Mouse (Mus musculus): ENCODE data around the gene Slc1a6. TPM values are rescaled to one million over a fixed set of nuclear protein-coding genes. Genes with fewer than 3 reads are reported as not detected.
"Not testable (repeated sequence)": the region's sequence is repeated elsewhere in the genome, so short reads cannot be mapped to it uniquely, and the experiment has no call there.

Gene Slc1a6
- polyA plus RNA-seq, 1 experiment from 2014 or later: 7.8 TPM

- H3K9ac ChIP-seq: peak overlapping the region; percentile 84
- peak overlapping the region; percentile 62 for H3K4me3 ChIP-seq
- no peaks in the 10 kb centered on the region for H3K36me3 ChIP-seq
- no peaks in the 10 kb centered on the region for H3K9me3 ChIP-seq
- H3K4me1 ChIP-seq (replicated peaks): peaks cover 30% of the 10 kb centered on the region
- 53% methylated on average over 9 of the region's 9 CpGs for WGBS
- peak overlapping the region; percentile 38; the same call in 1 of the 2 replicates for H3K27ac ChIP-seq (replicated peaks)
- H3K4me2 ChIP-seq: peak overlapping the region; percentile 97
- no peaks in the 10 kb centered on the region for H3K27me3 ChIP-seq
- 0 out of 2 replicates have a peak, but pooled peaks have one; percentile 8 for ATAC-seq (ENCODE audit: low read depth)
Measured at GRCm38 (mm10) chr10:78779527-78779926, 769 bp upstream of the Slc1a6 start.

- Histone ChIP-seq H3K4me2 (peak overlapping the region; percentile 66), H3K4me1 (replicated peaks) (peaks cover 23% of the 10 kb centered on the region), H3K4me3 (peak overlapping the region; percentile 53), H3K9ac (peak overlapping the region; percentile 80), H3K27ac (replicated peaks) (peak overlapping the region; percentile 87), H3K27me3 (no peaks in the 10 kb centered on the region), H3K9me3 (no peaks in the 10 kb centered on the region), H3K36me3 (no peaks in the 10 kb centered on the region)
- WGBS: 5% methylated on average over 22 of the region's 22 CpGs
- peak; percentile 97 for ATAC-seq (ENCODE audit: low read depth)
Measured at GRCm38 (mm10) chr10:78787566-78788087, 7.3 kb downstream of the Slc1a6 start.

- ATAC-seq (ENCODE audit: low read depth): no peak
- Histone ChIP-seq H3K4me3 (no peak overlapping the region), H3K9me3 (no peaks in the 10 kb centered on the region), H3K36me3 (no peaks in the 10 kb centered on the region), H3K4me2 (no peak overlapping the region), H3K9ac (no peak overlapping the region), H3K4me1 (replicated peaks) (peaks cover 14% of the 10 kb centered on the region), H3K27ac (replicated peaks) (no peak overlapping the region), H3K27me3 (no peaks in the 10 kb centered on the region)
- WGBS: 43% methylated on average over 1 of the region's 1 CpGs
Measured at GRCm38 (mm10) chr10:78790561-78790960, 10.3 kb downstream of the Slc1a6 start.

GRCm38 (mm10) chr10:78801449-78801848 is 21.2 kb downstream of the Slc1a6 start:
- Histone ChIP-seq H3K27me3 (no peaks in the 10 kb centered on the region), H3K4me1 (replicated peaks) (no peaks in the 10 kb centered on the region), H3K4me2 (no peak overlapping the region), H3K9ac (no peak overlapping the region), H3K36me3 (no peaks in the 10 kb centered on the region), H3K9me3 (no peaks in the 10 kb centered on the region), H3K4me3 (no peak overlapping the region), H3K27ac (replicated peaks) (no peak overlapping the region)
- WGBS: 82% methylated on average over 2 of the region's 2 CpGs
- ATAC-seq (ENCODE audit: low read depth): no peak

GRCm38 (mm10) chr10:78812358-78813060 is 32.2 kb downstream of the Slc1a6 start:
- Histone ChIP-seq H3K4me1 (replicated peaks) (0 out of 2 replicates have a peak, but pooled peaks cover 8% of the 10 kb centered on the region), H3K9ac (no peak overlapping the region), H3K4me2 (peak overlapping the region; percentile 20; the same call in 1 of the 2 replicates), H3K27ac (replicated peaks) (no peak overlapping the region), H3K4me3 (no peak overlapping the region), H3K9me3 (no peaks in the 10 kb centered on the region), H3K27me3 (no peaks in the 10 kb centered on the region), H3K36me3 (no peaks in the 10 kb centered on the region; the same call in 1 of the 2 replicates)
- WGBS: 43% methylated on average over 6 of the region's 6 CpGs
- ATAC-seq (ENCODE audit: low read depth): peak; percentile 95

- ATAC-seq (ENCODE audit: low read depth); H3K27me3 ChIP-seq; H3K4me1 ChIP-seq (replicated peaks); H3K27ac ChIP-seq (replicated peaks); H3K9me3 ChIP-seq; H3K9ac ChIP-seq; H3K36me3 ChIP-seq; H3K4me3 ChIP-seq; H3K4me2 ChIP-seq: not testable (repeated sequence)
- WGBS: 89% methylated on average over 12 of the region's 12 CpGs
Measured at GRCm38 (mm10) chr10:78840456-78840855, 60.2 kb downstream of the Slc1a6 start.

GRCm38 (mm10) chr10:78852066-78852465 is 71.8 kb downstream of the Slc1a6 start, which contains the start of gene Olfr1356:
Gene Olfr1356 (minus strand): TSS chr10:78852166.
- Histone ChIP-seq H3K4me2 (no peak within 1 kb of the TSS), H3K36me3 (no peaks in the 10 kb centered on the region), H3K27me3 (no peaks in the 10 kb centered on the region), H3K4me1 (replicated peaks) (no peaks in the 10 kb centered on the region), H3K9ac (no peak within 1 kb of the TSS), H3K9me3 (no peaks in the 10 kb centered on the region), H3K27ac (replicated peaks) (no peak within 1 kb of the TSS), H3K4me3 (no peak within 1 kb of the TSS)
- ATAC-seq (ENCODE audit: low read depth): no peak
- WGBS: 81% methylated on average over 2 of the region's 2 CpGs

Other genes with a start within 250 kb of the Slc1a6 start
- 52.3 and 54.6 TPM in 2 replicates for gene Ilvbl, start 206.2 kb upstream of the Slc1a6 start, polyA plus RNA-seq (2015; fragmentation: Nextera tagmentation; extraction: Ambion mirVana)
- gene Syde1, start 188.5 kb upstream of the Slc1a6 start, polyA plus RNA-seq (2015; fragmentation: Nextera tagmentation; extraction: Ambion mirVana): 4.3 and 4.4 TPM in 2 replicates
- gene Olfr1357, start 162.4 kb upstream of the Slc1a6 start, polyA plus RNA-seq (2015; fragmentation: Nextera tagmentation; extraction: Ambion mirVana): not detected in 2 replicates
- gene Casp14, start 62.2 kb upstream of the Slc1a6 start, polyA plus RNA-seq (2015; fragmentation: Nextera tagmentation; extraction: Ambion mirVana): not detected in 2 replicates
- gene Ccdc105, start 27.4 kb upstream of the Slc1a6 start, polyA plus RNA-seq (2015; fragmentation: Nextera tagmentation; extraction: Ambion mirVana): 0.11 and 0.18 TPM in 2 replicates
- gene Olfr1356, start 71.7 kb downstream of the Slc1a6 start, polyA plus RNA-seq (2015; fragmentation: Nextera tagmentation; extraction: Ambion mirVana): not detected in 2 replicates
- gene Olfr1355, start 95.0 kb downstream of the Slc1a6 start, polyA plus RNA-seq (2015; fragmentation: Nextera tagmentation; extraction: Ambion mirVana): not detected in 2 replicates
- gene Olfr1354, start 132.7 kb downstream of the Slc1a6 start, polyA plus RNA-seq (2015; fragmentation: Nextera tagmentation; extraction: Ambion mirVana): not detected in 2 replicates
- not detected in 2 replicates for gene Olfr8, start 170.1 kb downstream of the Slc1a6 start, polyA plus RNA-seq (2015; fragmentation: Nextera tagmentation; extraction: Ambion mirVana)
- not detected in 2 replicates for gene Olfr1353, start 182.8 kb downstream of the Slc1a6 start, polyA plus RNA-seq (2015; fragmentation: Nextera tagmentation; extraction: Ambion mirVana)
- gene Olfr1352, start 200.6 kb downstream of the Slc1a6 start, polyA plus RNA-seq (2015; fragmentation: Nextera tagmentation; extraction: Ambion mirVana): not detected in 2 replicates
- not detected in 2 replicates for gene Olfr1351, start 232.0 kb downstream of the Slc1a6 start, polyA plus RNA-seq (2015; fragmentation: Nextera tagmentation; extraction: Ambion mirVana)
- 0.31 and 0.54 TPM in 2 replicates for gene Olfr57, start 248.2 kb downstream of the Slc1a6 start, polyA plus RNA-seq (2015; fragmentation: Nextera tagmentation; extraction: Ambion mirVana)

Data from neural tube, embryonic 13.5 days (tissue).